Mouse (Mus musculus) kidney, adult 11 months (tissue): ENCODE measurements at regions not wholly inside any gene's neighbourhood (a gene's known extent, or its start where the extent isn't known, plus 50 kb on each side); places are given as distances from the start of the nearest gene placed in this dataset.

Source experiments
- DNase-seq: peaks from one replicate; pipeline ENCODE4 v3.0.0; 2022

- no peak for DNase-seq
These were observed 108.0 kb upstream of the Mki67 start for GRCm38 (mm10) chr7:135823884-135824750.

GRCm38 (mm10) chr7:135829246-135829645, 113.1 kb upstream of the Mki67 start:
- DNase-seq = no peak

- no peak for DNase-seq
These were observed 117.3 kb upstream of the Mki67 start for GRCm38 (mm10) chr7:135833425-135833824.

- DNase-seq = peak; percentile 41
These were observed 120.9 kb upstream of the Mki67 start for GRCm38 (mm10) chr7:135836808-135837733.

GRCm38 (mm10) chr7:135844018-135844417, 127.9 kb upstream of the Mki67 start:
- no peak for DNase-seq

- no peak for DNase-seq
These were observed 131.1 kb upstream of the Mki67 start for GRCm38 (mm10) chr7:135847304-135847703.

- no peak for DNase-seq
These were observed 132.0 kb upstream of the Mki67 start for GRCm38 (mm10) chr7:135848170-135848569.

GRCm38 (mm10) chr7:135848833-135849232, 132.7 kb upstream of the Mki67 start:
- no peak for DNase-seq

GRCm38 (mm10) chr7:135853127-135853813, 137.1 kb upstream of the Mki67 start:
- no peak for DNase-seq

GRCm38 (mm10) chr7:135853814-135854324, 137.7 kb upstream of the Mki67 start:
- DNase-seq = no peak

GRCm38 (mm10) chr7:135860288-135860687, 144.1 kb upstream of the Mki67 start:
- DNase-seq = no peak

GRCm38 (mm10) chr7:135860741-135861408, 144.7 kb upstream of the Mki67 start:
- DNase-seq = peak; percentile 7

- DNase-seq = peak; percentile 16
These were observed 145.2 kb upstream of the Mki67 start for GRCm38 (mm10) chr7:135861409-135861805.

GRCm38 (mm10) chr7:135863581-135864426, 147.6 kb upstream of the Mki67 start:
- peak; percentile 41 for DNase-seq

- DNase-seq = no peak
These were observed 154.8 kb upstream of the Mki67 start for GRCm38 (mm10) chr7:135870981-135871380.

- DNase-seq = no peak
These were observed 161.1 kb upstream of the Mki67 start for GRCm38 (mm10) chr7:135877091-135877874.

- DNase-seq = no peak
These were observed 162.6 kb upstream of the Mki67 start for GRCm38 (mm10) chr7:135878750-135879149.

- DNase-seq = peak; percentile 12
These were observed 164.3 kb upstream of the Mki67 start for GRCm38 (mm10) chr7:135880446-135880845.

GRCm38 (mm10) chr7:135882306-135882705, 166.1 kb upstream of the Mki67 start:
- DNase-seq = no peak

GRCm38 (mm10) chr7:135888598-135888997, 172.4 kb upstream of the Mki67 start:
- no peak for DNase-seq
